Mouse (Mus musculus) liver, postnatal 0 days (tissue): ENCODE data around the gene Olfr1416. TPM values are rescaled to one million over a fixed set of nuclear protein-coding genes. Genes with fewer than 3 reads are reported as not detected.

ENCODE experiments used
- ATAC-seq: fragments of 200-750 bp; cut with Nextera tagmentation; 2 replicates; pipeline ENCODE4 v1.8.0; 2017; ENCODE audit warnings: mild to moderate bottlenecking, moderate library complexity
- DNase-seq: peaks from one replicate; pipeline ENCODE4 v3.0.0-alpha.2; 2016
- H3K27ac ChIP-seq: fragments of 300-500 bp; sonication (generic); 2 replicates; pipeline ENCODE4 v1.5.1; 2014; ENCODE audit warnings: antibody characterized with exemption, moderate library complexity, mild to moderate bottlenecking, low read depth
- H3K27me3 ChIP-seq: fragments of 300-500 bp; sonication (generic); 2 replicates; pipeline ENCODE4 v1.6.1; 2014; ENCODE audit warnings: low read length, control low read depth, mixed read lengths; ENCODE audit not compliant: insufficient read depth
- H3K36me3 ChIP-seq: fragments of 300-500 bp; sonication (generic); replicated peaks from 2 replicates; pipeline ENCODE4 v1.6.1; 2014; ENCODE audit warnings: mild to moderate bottlenecking, control low read depth, low read length, moderate library complexity, mixed read lengths; ENCODE audit not compliant: insufficient read depth
- H3K4me1 ChIP-seq: fragments of 300-500 bp; sonication (generic); 2 replicates; pipeline ENCODE4 v1.6.1; 2014; ENCODE audit warnings: antibody characterized with exemption, mild to moderate bottlenecking, control low read depth; ENCODE audit not compliant: insufficient read depth
- H3K4me2 ChIP-seq: fragments of 300-500 bp; sonication (generic); 2 replicates; pipeline ENCODE4 v1.6.1; 2014; ENCODE audit warnings: low read depth, mild to moderate bottlenecking, low read length, moderate library complexity, mixed read lengths
- H3K4me3 ChIP-seq: fragments of 300-500 bp; sonication (generic); 2 replicates; pipeline ENCODE4 v1.5.1; 2014; ENCODE audit warnings: low read depth, low read length
- H3K9ac ChIP-seq: fragments of 300-500 bp; sonication (generic); replicated peaks from 2 replicates; pipeline ENCODE4 v1.6.1; 2014; ENCODE audit warnings: mild to moderate bottlenecking, moderate library complexity
- H3K9me3 ChIP-seq: fragments of 300-500 bp; sonication (generic); 2 replicates; pipeline ENCODE4 v1.6.1; 2016; ENCODE audit warnings: mild to moderate bottlenecking, control low read depth, low read length, mixed read lengths
- CTCF ChIP-seq: sonication (generic); IDR thresholded peaks from 2 replicates; pipeline ENCODE4 v1.5.1; 2016; ENCODE audit warnings: antibody characterized with exemption, low read depth
- EP300 ChIP-seq: IDR thresholded peaks from 2 replicates; pipeline ENCODE4 v1.6.1; 2016; ENCODE audit warnings: antibody characterized with exemption, low read depth, mild to moderate bottlenecking
- WGBS: fragments of 180-500 bp; shearing (Covaris S2); extraction: QIAGEN DNeasy Blood & Tissue Kit; methylation state at CpG from one replicate; pipeline ENCODE4 v1.1.7; 2014; ENCODE audit not compliant: insufficient replicate concordance; 5-methylcytosine and 5-hydroxymethylcytosine counted together
- polyA plus RNA-seq: library from polyadenylated mRNA; unstranded; fragments of >200 nt; fragmentation: Nextera tagmentation; extraction: Ambion mirVana; gene quantifications from 2 replicates; pipeline ENCODE4 v1.2.1, GENCODE M21; 2015

Olfr1416 gene
- polyA plus RNA-seq, 1 experiment from 2014 or later, result not detected

DNA sequence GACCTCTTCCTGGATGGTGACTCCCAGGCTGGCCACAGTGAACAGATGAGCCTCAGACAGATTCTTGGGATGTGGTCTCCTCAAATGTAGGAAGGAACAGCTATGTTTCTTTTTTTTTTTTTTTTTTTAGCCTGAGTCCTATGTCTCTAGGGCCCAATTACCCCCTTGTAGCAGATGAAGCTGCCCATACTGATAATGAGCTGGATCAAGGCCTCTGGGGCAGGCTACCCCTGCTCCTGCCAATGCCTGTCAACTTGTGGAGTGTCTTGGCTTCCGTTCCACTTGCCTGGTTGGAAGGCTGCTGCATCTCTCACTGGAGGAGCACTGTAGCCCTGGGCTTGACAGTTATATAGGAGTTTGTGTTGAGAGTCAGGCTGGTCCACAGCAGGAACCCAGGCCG is 11.1 kb upstream of the Olfr1416 start, which contains the start of gene Olfr1415:
TSS of gene Olfr1415 (minus strand) at position 101 of the 400 bp plus-strand sequence.
- no peak for ATAC-seq
- Histone ChIP-seq H3K9ac (no peak within 1 kb of the TSS), H3K4me1 (no peaks in the 10 kb centered on the region), H3K27me3 (no peaks in the 10 kb centered on the region), H3K9me3 (no peaks in the 10 kb centered on the region), H3K36me3 (no peaks in the 10 kb centered on the region), H3K4me2 (no peak within 1 kb of the TSS), H3K4me3 (no peak within 1 kb of the TSS), H3K27ac (no peak within 1 kb of the TSS)
- WGBS, result 62% methylated on average over 2 of the region's 2 CpGs
- DNase-seq, result no peak
- no peak for TF ChIP-seq EP300
- no peak for TF ChIP-seq CTCF

DNA sequence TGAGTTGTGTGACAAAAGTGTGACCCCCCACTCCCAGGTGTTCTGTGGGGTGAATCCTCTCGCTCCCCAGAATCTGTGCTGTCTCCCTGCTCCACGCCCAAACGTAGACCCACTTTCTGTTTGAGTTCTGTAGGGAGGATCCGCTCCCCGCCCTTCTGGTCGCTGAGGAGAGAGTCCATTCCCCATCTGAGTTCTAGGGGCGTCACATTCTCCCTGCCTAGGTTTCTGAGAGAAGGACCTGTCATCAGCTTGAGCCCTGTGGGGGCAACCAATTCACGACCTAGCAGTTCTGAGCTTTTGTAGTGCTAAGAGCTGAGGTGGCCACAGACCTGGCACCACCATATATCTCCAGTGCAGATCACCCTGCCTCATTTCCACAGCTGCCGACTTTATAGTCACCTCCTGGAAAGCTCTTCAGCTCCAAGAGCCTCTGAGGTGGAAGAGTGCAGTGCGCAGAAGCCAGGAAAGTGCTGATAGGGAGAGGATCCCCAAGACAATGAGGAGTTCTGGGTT is 10.8 kb downstream of the Olfr1416 start:
- Histone ChIP-seq H3K9me3 (no peaks in the 10 kb centered on the region), H3K36me3 (peaks cover 18% of the 10 kb centered on the region), H3K4me3 (peak overlapping the region; percentile 84), H3K27ac (peak overlapping the region; percentile 90), H3K9ac (peak overlapping the region; percentile 93), H3K27me3 (no peaks in the 10 kb centered on the region), H3K4me1 (peaks cover 14% of the 10 kb centered on the region), H3K4me2 (peak overlapping the region; percentile 97)
- WGBS, result 2% methylated on average over 10 of the region's 10 CpGs
- TF ChIP-seq EP300 (no peak), CTCF (no peak)
- ATAC-seq (peak; percentile 62), DNase-seq (no peak)

DNA sequence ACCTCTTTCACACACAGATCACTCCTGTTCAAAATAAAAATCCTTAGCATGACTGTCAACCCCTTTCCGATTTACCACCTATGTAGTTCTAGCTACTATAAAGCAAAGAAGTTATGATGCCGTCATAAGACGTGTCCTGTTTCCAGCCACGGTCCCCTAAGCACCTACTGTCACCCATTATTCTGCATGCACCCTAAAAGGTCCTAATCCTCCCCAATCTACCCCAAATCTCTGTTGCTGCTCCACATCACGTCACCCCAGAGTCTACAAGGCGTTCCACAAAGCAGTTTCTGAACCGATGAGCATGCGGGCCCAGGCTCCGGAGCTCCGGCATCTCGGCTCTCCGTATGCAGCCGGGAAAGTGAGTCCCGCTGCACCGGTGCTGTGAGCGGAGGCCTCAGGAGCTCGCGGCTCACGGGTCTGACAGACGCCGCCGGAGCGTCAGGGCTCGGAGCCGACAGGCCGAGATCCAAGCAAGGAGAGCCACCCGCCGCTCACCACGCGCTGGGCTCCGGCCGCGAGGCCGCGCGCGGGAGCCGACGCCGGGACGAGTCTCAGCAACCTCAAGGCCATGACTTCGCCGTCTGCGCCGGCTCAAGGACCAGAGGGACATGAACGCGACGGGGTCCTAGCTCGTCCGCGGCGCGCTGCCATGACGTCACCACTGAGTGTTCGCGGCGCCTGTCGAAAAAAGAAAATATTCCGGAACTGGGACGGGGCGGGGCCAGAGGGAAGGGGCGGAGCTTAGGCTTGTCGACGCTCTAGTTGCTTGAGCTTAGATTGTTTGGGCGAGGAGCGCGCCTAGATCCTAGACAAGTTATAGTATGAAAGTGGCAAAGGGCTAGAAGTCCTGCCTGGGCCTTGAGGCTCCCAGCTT is 11.5 kb downstream of the Olfr1416 start, which contains the start of gene Ndufa10:
TSS of gene Ndufa10 (minus strand) at position 696 of the 877 bp plus-strand sequence.
- DNase-seq (peak; percentile 98), ATAC-seq (peak; percentile 94)
- 1% methylated on average over 67 of the region's 67 CpGs for WGBS
- Histone ChIP-seq H3K9me3 (no peaks in the 10 kb centered on the region), H3K9ac (peak within 1 kb of the TSS; percentile 93), H3K36me3 (peaks cover 24% of the 10 kb centered on the region), H3K4me3 (peak within 1 kb of the TSS; percentile 84), H3K4me1 (peaks cover 14% of the 10 kb centered on the region), H3K4me2 (peak within 1 kb of the TSS; percentile 97), H3K27me3 (no peaks in the 10 kb centered on the region), H3K27ac (peak within 1 kb of the TSS; percentile 90)
- TF ChIP-seq EP300 (peak; percentile 60; the same call in 1 of the 2 replicates), CTCF (no peak)

DNA sequence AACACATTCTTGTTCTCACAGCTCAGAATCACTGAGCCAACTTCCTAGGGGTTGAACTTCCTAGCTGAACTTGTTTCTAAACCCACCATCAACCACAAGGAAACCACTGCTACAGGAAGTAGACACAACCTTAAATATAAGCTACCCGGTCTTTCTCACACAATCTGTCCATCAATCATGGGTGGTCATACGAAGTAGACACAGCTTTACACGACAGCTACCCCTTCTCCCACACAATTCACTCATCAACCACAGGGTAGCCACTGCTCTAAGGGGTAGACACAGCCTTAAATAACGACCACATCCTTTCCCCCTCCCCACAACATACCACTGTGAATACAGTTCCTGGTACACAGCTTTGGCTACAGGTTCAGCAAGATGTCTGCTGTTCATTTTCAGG is 16.0 kb downstream of the Olfr1416 start:
- Histone ChIP-seq H3K27me3 (no peaks in the 10 kb centered on the region), H3K4me3 (no peak overlapping the region), H3K36me3 (peaks cover 59% of the 10 kb centered on the region), H3K4me1 (peaks cover 8% of the 10 kb centered on the region), H3K9ac (no peak overlapping the region), H3K4me2 (no peak overlapping the region), H3K9me3 (no peaks in the 10 kb centered on the region), H3K27ac (no peak overlapping the region)
- no peak for ATAC-seq
- DNase-seq, result no peak
- 32% methylated on average over 4 of the region's 4 CpGs for WGBS
- TF ChIP-seq EP300 (no peak), CTCF (no peak)

DNA sequence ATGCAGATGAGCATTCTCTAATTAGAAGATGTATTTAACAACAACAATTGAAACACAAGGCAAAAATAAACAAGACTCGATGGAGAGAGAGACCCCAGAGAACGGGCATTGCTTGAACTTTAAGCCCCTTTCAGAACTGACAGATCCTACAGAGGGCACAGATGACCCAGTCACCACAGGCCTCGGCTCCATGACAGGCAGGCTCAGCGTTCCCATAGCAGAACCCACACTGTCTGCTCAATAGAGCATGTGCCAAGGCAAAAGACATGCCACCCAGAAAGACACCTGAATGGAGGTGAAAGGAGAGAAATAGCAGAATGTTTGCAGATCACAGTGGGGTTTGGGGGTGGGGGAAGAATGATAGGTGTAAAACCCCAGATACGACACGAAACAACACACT is 26.5 kb downstream of the Olfr1416 start:
- DNase-seq, result no peak
- Histone ChIP-seq H3K9me3 (no peaks in the 10 kb centered on the region), H3K36me3 (peaks cover 79% of the 10 kb centered on the region), H3K9ac (no peak overlapping the region), H3K4me3 (no peak overlapping the region), H3K4me2 (no peak overlapping the region), H3K4me1 (no peaks in the 10 kb centered on the region), H3K27ac (no peak overlapping the region), H3K27me3 (no peaks in the 10 kb centered on the region)
- WGBS, result 83% methylated on average over 6 of the region's 6 CpGs
- TF ChIP-seq CTCF (no peak), EP300 (no peak)
- no peak for ATAC-seq

DNA sequence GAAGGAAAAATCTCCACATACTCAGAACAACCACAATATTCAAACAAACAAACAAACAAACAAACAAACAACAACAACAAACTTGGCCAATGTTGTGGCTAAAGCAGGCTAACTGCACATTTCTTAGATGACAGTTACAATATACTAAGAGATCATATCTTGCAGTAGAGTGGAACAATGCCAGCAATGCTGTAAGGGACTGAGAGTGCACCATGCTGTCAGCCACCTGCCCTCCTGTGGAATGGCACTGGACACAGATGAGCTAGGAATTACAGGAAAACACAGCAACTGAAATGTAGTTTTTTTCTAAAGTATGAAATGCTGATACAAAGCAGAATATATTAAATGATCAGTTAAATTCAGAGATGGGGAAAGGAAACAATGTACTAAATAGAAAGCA is 27.2 kb downstream of the Olfr1416 start:
- no peak overlapping the region for H3K4me2 ChIP-seq
- no peaks in the 10 kb centered on the region for H3K4me1 ChIP-seq
- no peak overlapping the region for H3K27ac ChIP-seq
- no peak overlapping the region for H3K9ac ChIP-seq
- TF ChIP-seq CTCF (no peak), EP300 (no peak)
- no peak for ATAC-seq
- no peaks in the 10 kb centered on the region for H3K9me3 ChIP-seq
- H3K27me3 ChIP-seq, result no peaks in the 10 kb centered on the region
- H3K4me3 ChIP-seq, result no peak overlapping the region
- DNase-seq, result no peak
- H3K36me3 ChIP-seq, result peaks cover 80% of the 10 kb centered on the region
